Mouse (Mus musculus) embryonic facial prominence, embryonic 13.5 days (tissue): ENCODE results near the gene Mcam. TPM values are rescaled to one million over a fixed set of nuclear protein-coding genes. Genes with fewer than 3 reads are reported as not detected.

ENCODE experiments used
- ATAC-seq: fragments of 200-750 bp; cut with Nextera tagmentation; 2 replicates; pipeline ENCODE4 v1.8.0; 2017; ENCODE audit warnings: low read depth; ENCODE audit not compliant: insufficient number of reproducible peaks, insufficient read depth, low FRiP score, low TSS enrichment
- H3K27ac ChIP-seq: fragments of 300-500 bp; sonication (generic); 2 replicates; pipeline ENCODE4 v1.5.1; 2015; ENCODE audit warnings: moderate library complexity, mild to moderate bottlenecking, inconsistent platforms
- H3K27me3 ChIP-seq: fragments of 300-500 bp; sonication (generic); 2 replicates; pipeline ENCODE4 v1.6.1; 2015; ENCODE audit warnings: mild to moderate bottlenecking, inconsistent platforms
- H3K36me3 ChIP-seq: fragments of 300-500 bp; sonication (generic); 2 replicates; pipeline ENCODE4 v1.6.1; 2015; ENCODE audit warnings: mild to moderate bottlenecking, inconsistent platforms
- H3K4me1 ChIP-seq: fragments of 300-500 bp; sonication (generic); 2 replicates; pipeline ENCODE4 v1.6.1; 2015; ENCODE audit warnings: inconsistent platforms
- H3K4me2 ChIP-seq: fragments of 300-500 bp; sonication (generic); 2 replicates; pipeline ENCODE4 v1.6.1; 2015; ENCODE audit warnings: moderate library complexity, mild to moderate bottlenecking, inconsistent platforms
- H3K4me3 ChIP-seq: fragments of 300-500 bp; sonication (generic); 2 replicates; pipeline ENCODE4 v1.5.1; 2015; ENCODE audit warnings: mild to moderate bottlenecking, inconsistent platforms
- H3K9ac ChIP-seq: fragments of 300-500 bp; sonication (generic); 2 replicates; pipeline ENCODE4 v1.6.1; 2015; ENCODE audit warnings: mild to moderate bottlenecking, inconsistent platforms
- H3K9me3 ChIP-seq: fragments of 300-500 bp; sonication (generic); 2 replicates; pipeline ENCODE4 v1.6.1; 2016; ENCODE audit warnings: inconsistent platforms
- whole genome bisulfite sequencing: fragments of 180-500 bp; shearing (Covaris S2); methylation state at CpG from one replicate; pipeline ENCODE4 v1.1.7; 2015; ENCODE audit warnings: mixed read lengths; 5-methylcytosine and 5-hydroxymethylcytosine counted together
- polyA plus RNA-seq: library from polyadenylated mRNA; unstranded; fragments of >200 nt; fragmentation: Nextera tagmentation; extraction: Ambion mirVana; gene quantifications from 2 replicates; pipeline ENCODE4 v1.2.1, GENCODE M21; 2015

The Mcam gene
- polyA plus RNA-seq, 1 experiment from 2014 or later: 25.6 TPM

DNA sequence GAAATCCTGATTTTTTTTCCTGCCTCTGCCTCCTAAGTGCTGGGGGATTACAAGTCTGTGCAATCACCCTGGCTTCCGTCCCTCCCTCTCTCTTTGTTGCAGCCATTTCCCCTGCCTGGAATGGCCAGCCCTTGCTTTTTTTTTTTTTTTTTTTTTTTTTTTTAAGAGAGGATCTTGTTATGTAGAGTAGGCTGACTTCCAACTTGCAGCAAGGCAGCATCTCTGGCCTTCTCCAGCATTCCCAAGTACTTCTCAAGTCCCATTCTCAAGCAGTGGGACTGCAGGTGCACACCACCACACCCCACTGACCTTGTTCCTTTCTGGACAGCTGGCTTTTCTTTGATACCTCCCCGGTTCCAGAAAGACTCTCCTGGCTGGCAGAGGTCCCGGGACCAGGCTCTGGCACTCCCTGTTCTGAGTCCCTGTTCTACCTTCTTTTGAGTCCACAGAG is 6.9 kb upstream of the Mcam start:
- H3K36me3 ChIP-seq: no peaks in the 10 kb centered on the region
- peaks cover 36% of the 10 kb centered on the region for H3K4me1 ChIP-seq
- H3K27me3 ChIP-seq: peaks cover 13% of the 10 kb centered on the region
- no peak overlapping the region for H3K9ac ChIP-seq
- H3K27ac ChIP-seq: no peak overlapping the region
- H3K4me2 ChIP-seq: no peak overlapping the region
- no peak overlapping the region for H3K4me3 ChIP-seq
- WGBS: 58% methylated on average over 3 of the region's 3 CpGs
- ATAC-seq: no peak
- H3K9me3 ChIP-seq: no peaks in the 10 kb centered on the region

DNA sequence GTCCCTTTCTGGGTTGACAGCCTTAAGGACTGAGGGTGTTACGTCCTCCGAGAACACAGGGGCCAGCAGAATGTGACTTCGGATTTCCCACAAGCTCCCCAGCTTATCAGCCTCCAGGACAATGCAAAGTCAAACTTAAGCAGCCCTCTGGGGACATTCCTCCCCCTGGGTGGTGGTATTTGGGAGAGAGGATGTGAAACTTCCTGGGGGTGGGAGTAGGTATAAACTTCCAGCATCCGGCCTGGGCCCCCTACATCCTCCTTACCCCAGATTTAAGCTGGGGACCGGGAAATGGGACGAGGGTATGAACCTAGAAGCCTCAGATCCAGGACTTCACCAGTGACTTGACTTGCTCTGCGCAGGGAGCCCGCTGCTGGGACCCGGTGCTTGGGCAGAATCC is 4.6 kb upstream of the Mcam start:
- H3K27me3 ChIP-seq: peaks cover 33% of the 10 kb centered on the region
- ATAC-seq: no peak
- H3K9ac ChIP-seq: peak overlapping the region; percentile 73
- peak overlapping the region; percentile 51 for H3K27ac ChIP-seq
- no peaks in the 10 kb centered on the region for H3K36me3 ChIP-seq
- peaks cover 52% of the 10 kb centered on the region for H3K4me1 ChIP-seq
- no peaks in the 10 kb centered on the region for H3K9me3 ChIP-seq
- 7% methylated on average over 9 of the region's 9 CpGs for WGBS
- peak overlapping the region; percentile 45 for H3K4me3 ChIP-seq
- peak overlapping the region; percentile 79 for H3K4me2 ChIP-seq

- no peaks in the 10 kb centered on the region for H3K9me3 ChIP-seq
- H3K4me2 ChIP-seq: peak overlapping the region; percentile 79
- peak overlapping the region; percentile 73 for H3K27ac ChIP-seq
- ATAC-seq: no peak
- H3K27me3 ChIP-seq: peaks cover 33% of the 10 kb centered on the region
- peak overlapping the region; percentile 73 for H3K9ac ChIP-seq
- H3K4me1 ChIP-seq: peaks cover 56% of the 10 kb centered on the region
- peak overlapping the region; percentile 45 for H3K4me3 ChIP-seq
- WGBS: under 1% methylated on average over 27 of the region's 27 CpGs
- H3K36me3 ChIP-seq: no peaks in the 10 kb centered on the region
Observed at GRCm38 (mm10) chr9:44130034-44130433, 4.2 kb upstream of the Mcam start.

GRCm38 (mm10) chr9:44130581-44131275 is 3.5 kb upstream of the Mcam start:
- peak overlapping the region; percentile 73 for H3K27ac ChIP-seq
- peaks cover 58% of the 10 kb centered on the region for H3K4me1 ChIP-seq
- H3K9me3 ChIP-seq: no peaks in the 10 kb centered on the region
- H3K4me3 ChIP-seq: peak overlapping the region; percentile 45
- H3K9ac ChIP-seq: peak overlapping the region; percentile 73; the same call in 1 of the 2 replicates
- H3K4me2 ChIP-seq: peak overlapping the region; percentile 79
- peak; percentile 56; the same call in 1 of the 2 replicates for ATAC-seq
- no peaks in the 10 kb centered on the region for H3K36me3 ChIP-seq
- H3K27me3 ChIP-seq: peaks cover 34% of the 10 kb centered on the region
- WGBS: 17% methylated on average over 17 of the region's 19 CpGs

DNA sequence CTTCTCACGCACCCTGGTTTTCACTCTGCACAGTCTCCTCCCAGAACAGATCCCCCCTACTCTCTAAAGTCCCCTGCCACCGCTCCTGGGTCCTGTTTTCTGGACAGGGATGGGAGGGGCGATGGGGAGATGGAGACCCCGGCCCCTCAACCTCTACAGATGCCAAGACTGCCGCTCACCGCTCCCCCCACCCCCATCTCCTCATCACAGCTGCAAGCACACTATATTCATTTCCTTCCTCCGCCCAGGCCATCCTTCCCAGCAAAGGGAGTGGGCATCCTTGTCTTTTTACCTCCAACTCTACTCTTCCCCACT is 3.0 kb upstream of the Mcam start:
- Histone ChIP-seq H3K4me3 (no peak overlapping the region), H3K9ac (no peak overlapping the region), H3K27ac (peak overlapping the region; percentile 69; the same call in 1 of the 2 replicates), H3K4me2 (peak overlapping the region; percentile 79; the same call in 1 of the 2 replicates), H3K9me3 (no peaks in the 10 kb centered on the region), H3K36me3 (no peaks in the 10 kb centered on the region), H3K27me3 (peaks cover 39% of the 10 kb centered on the region), H3K4me1 (peaks cover 60% of the 10 kb centered on the region)
- ATAC-seq: no peak
- 34% methylated on average over 7 of the region's 7 CpGs for WGBS

DNA sequence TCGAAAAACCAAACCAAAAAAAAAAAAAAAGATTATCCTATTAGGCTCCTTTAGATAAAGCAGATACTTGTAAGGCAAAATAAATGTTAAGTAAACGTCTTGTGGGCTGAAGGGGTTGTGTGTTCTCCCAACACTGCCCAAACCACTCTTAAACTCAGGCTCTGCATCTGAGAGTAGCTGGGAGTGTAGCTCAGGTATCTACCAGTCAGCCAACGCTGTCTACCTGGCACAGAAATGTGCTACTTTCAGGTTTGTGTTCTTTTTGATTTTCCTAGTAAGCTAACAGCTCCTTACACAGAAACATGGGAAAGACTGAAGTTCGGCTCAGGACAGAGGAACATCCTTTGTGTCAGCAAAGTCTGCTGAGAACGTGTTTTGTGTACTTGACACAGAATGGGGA is 2.1 kb upstream of the Mcam start:
- Histone ChIP-seq H3K27me3 (peaks cover 43% of the 10 kb centered on the region), H3K27ac (no peak overlapping the region), H3K9me3 (no peaks in the 10 kb centered on the region), H3K4me1 (peaks cover 58% of the 10 kb centered on the region), H3K4me2 (no peak overlapping the region), H3K36me3 (no peaks in the 10 kb centered on the region; the same call in 1 of the 2 replicates), H3K9ac (no peak overlapping the region), H3K4me3 (no peak overlapping the region)
- no peak for ATAC-seq
- 67% methylated on average over 5 of the region's 5 CpGs for WGBS

- H3K36me3 ChIP-seq: peaks cover 5% of the 10 kb centered on the region
- WGBS: 3% methylated on average over 2 of the region's 2 CpGs
- H3K9me3 ChIP-seq: no peaks in the 10 kb centered on the region
- no peak overlapping the region for H3K9ac ChIP-seq
- H3K27ac ChIP-seq: peak overlapping the region; percentile 49; the same call in 1 of the 2 replicates
- peaks cover 43% of the 10 kb centered on the region for H3K27me3 ChIP-seq
- no peak for ATAC-seq
- peak overlapping the region; percentile 83 for H3K4me2 ChIP-seq
- peaks cover 58% of the 10 kb centered on the region for H3K4me1 ChIP-seq
- H3K4me3 ChIP-seq: peak overlapping the region; percentile 67
Observed at GRCm38 (mm10) chr9:44133287-44133686, 982 bp upstream of the Mcam start.

- peaks cover 47% of the 10 kb centered on the region for H3K4me1 ChIP-seq
- peak overlapping the region; percentile 67 for H3K4me3 ChIP-seq
- H3K4me2 ChIP-seq: peak overlapping the region; percentile 83
- 2% methylated on average over 48 of the region's 49 CpGs for WGBS
- H3K27me3 ChIP-seq: peaks cover 43% of the 10 kb centered on the region
- H3K36me3 ChIP-seq: peaks cover 23% of the 10 kb centered on the region
- H3K9me3 ChIP-seq: no peaks in the 10 kb centered on the region
- H3K9ac ChIP-seq: peak overlapping the region; percentile 77
- ATAC-seq: no peak
- H3K27ac ChIP-seq: peak overlapping the region; percentile 68
Observed at GRCm38 (mm10) chr9:44134851-44135730, 822 bp downstream of the Mcam start.

DNA sequence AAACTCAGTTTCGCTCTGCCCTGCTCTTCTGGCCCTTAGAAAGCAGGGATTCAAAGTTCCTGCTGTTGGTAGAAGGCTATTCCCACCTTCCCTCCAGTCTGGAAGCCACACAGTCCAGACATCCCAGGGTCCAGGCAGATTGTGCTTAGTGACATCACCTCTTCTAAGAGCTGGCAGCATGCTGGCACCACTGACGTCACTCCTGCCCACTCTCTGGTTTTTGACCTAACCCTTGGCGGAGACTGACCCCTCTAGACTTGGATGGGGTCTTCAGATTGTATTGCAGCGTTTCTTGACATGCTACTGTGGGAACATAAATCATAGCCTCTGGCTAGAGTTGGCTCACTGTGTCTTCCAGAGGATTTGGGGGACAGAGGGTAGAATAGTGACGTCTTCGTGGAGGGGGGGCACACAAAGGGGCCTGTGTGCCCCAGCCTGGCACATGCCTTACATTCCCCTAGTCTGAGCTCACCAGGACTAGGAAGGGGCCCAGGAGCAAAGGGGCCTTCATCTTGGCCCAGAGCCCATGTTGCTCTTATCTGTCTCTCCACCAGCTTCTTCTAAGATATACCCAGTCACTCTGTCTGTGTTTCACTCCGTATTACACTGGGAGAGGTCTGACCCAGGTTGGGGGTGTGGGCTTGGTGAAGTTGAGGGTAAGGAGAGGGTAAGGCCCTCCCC is 1.6 kb downstream of the Mcam start:
- WGBS: 43% methylated on average over 7 of the region's 7 CpGs
- peak overlapping the region; percentile 77 for H3K9ac ChIP-seq
- H3K4me2 ChIP-seq: peak overlapping the region; percentile 83
- ATAC-seq: no peak
- peak overlapping the region; percentile 68 for H3K27ac ChIP-seq
- peak overlapping the region; percentile 67 for H3K4me3 ChIP-seq
- peaks cover 44% of the 10 kb centered on the region for H3K4me1 ChIP-seq
- no peaks in the 10 kb centered on the region for H3K9me3 ChIP-seq
- peaks cover 30% of the 10 kb centered on the region for H3K36me3 ChIP-seq
- peaks cover 43% of the 10 kb centered on the region for H3K27me3 ChIP-seq

GRCm38 (mm10) chr9:44137846-44138245 is 3.6 kb downstream of the Mcam start:
- Histone ChIP-seq H3K36me3 (peaks cover 44% of the 10 kb centered on the region), H3K9ac (no peak overlapping the region), H3K27me3 (peaks cover 25% of the 10 kb centered on the region), H3K4me2 (no peak overlapping the region), H3K4me3 (no peak overlapping the region), H3K27ac (no peak overlapping the region), H3K4me1 (peaks cover 40% of the 10 kb centered on the region), H3K9me3 (no peaks in the 10 kb centered on the region)
- ATAC-seq: no peak
- 52% methylated on average over 4 of the region's 4 CpGs for WGBS

- no peak overlapping the region for H3K4me3 ChIP-seq
- H3K9me3 ChIP-seq: no peaks in the 10 kb centered on the region
- peaks cover 5% of the 10 kb centered on the region; the same call in 1 of the 2 replicates for H3K4me1 ChIP-seq
- H3K27me3 ChIP-seq: no peaks in the 10 kb centered on the region
- no peak overlapping the region for H3K9ac ChIP-seq
- no peak for ATAC-seq
- no peak overlapping the region for H3K4me2 ChIP-seq
- 67% methylated on average over 5 of the region's 5 CpGs for WGBS
- H3K36me3 ChIP-seq: peaks cover 74% of the 10 kb centered on the region
- no peak overlapping the region for H3K27ac ChIP-seq
Observed at GRCm38 (mm10) chr9:44141951-44142350, 7.7 kb downstream of the Mcam start.
